Mouse (Mus musculus): ENCODE data around the gene Cdk10.

- TF ChIP-seq CTCF (conservative IDR thresholded peaks at IDR 0.05 in 1 of 2, IDR thresholded peaks at IDR 0.05 in 1 of 2; ENCODE audit: low read depth in 2 of 2, low read length in 2 of 2) (no peak), MAX (IDR thresholded peaks at IDR 0.05; ENCODE audit: low read length) (no peak), HCFC1 (IDR thresholded peaks at IDR 0.05; ENCODE audit: low read depth, low read length) (no peak), CHD2 (IDR thresholded peaks at IDR 0.05; ENCODE audit: low read length) (no peak), EP300 (IDR thresholded peaks at IDR 0.05; ENCODE audit: low read length) (no peak)
Measured at GRCm38 (mm10) chr8:123257114-123257513, 32.5 kb downstream of the Cdk10 start.

All from CH12.LX (cell line).